Mouse (Mus musculus) lung, adult 2 months (tissue): ENCODE results near the gene Pqlc2.

Experiments
- CTCF ChIP-seq: fragments of 200-500 bp; IDR thresholded peaks from 2 replicates; pipeline ENCODE4 v1.5.1; 2011; ENCODE audit warnings: mild to moderate bottlenecking, low read length, control low read depth; ENCODE audit not compliant: insufficient read depth
- POLR2A ChIP-seq: fragments of 200-500 bp; IDR thresholded peaks from 2 replicates; pipeline ENCODE4 v1.6.1; 2011; ENCODE audit warnings: low read depth, mild to moderate bottlenecking, control low read depth, low read length, borderline replicate concordance; ENCODE audit errors: extremely low read depth

GRCm38 (mm10) chr4:139262981-139263380 is 47.5 kb downstream of the Pqlc2 start:
- TF ChIP-seq POLR2A (no peak), CTCF (no peak)
